Comparison of ENCODE assay signal across 8 mouse cellular contexts in genomic region chr3:123508675-123509376, GRCm38 (mm10).
A peak's percentile ranks its signal among the peaks of the same experiment; 100 is the strongest.
DNase-seq lines count a peak whose midpoint lies in the region; ATAC-seq and TF ChIP-seq lines count a peak whose summit lies in the region.

No protein-coding gene starts in this region.

- peaks cover 5% of the 10 kb centered on the region; the same call in 1 of the 2 replicates for H3K36me3 ChIP-seq in intestine, embryonic 16.5 days (ENCODE audit: control insufficient read depth, insufficient read depth, low read length)
- peaks cover 21% of the 10 kb centered on the region for H3K36me3 ChIP-seq in myocyte (ENCODE audit: control insufficient read depth, insufficient read depth)

- under 1% methylated on average over 36 of the region's 36 CpGs for WGBS in intestine, embryonic 16.5 days

- peak overlapping the region; percentile 72 for H3K4me3 ChIP-seq in intestine, embryonic 16.5 days (ENCODE audit: low read length)
- peak overlapping the region; percentile 97 for H3K4me3 ChIP-seq in myocyte

- H3K4me2 ChIP-seq in intestine, embryonic 16.5 days (ENCODE audit: low read depth, low read length) = peak overlapping the region; percentile 53
- H3K4me2 ChIP-seq in myocyte (ENCODE audit: low read depth) = peak overlapping the region; percentile 71

- DNase-seq in kidney, postnatal 10 days = peak; percentile 41
- DNase-seq in kidney, adult 11 months = no peak
- peak; percentile 28 for DNase-seq in MN1 (ENCODE audit: low spot score)
- peak; percentile 66 for DNase-seq in embryo, embryonic 9.5 days (ENCODE audit: extremely low spot score)
- no peak for DNase-seq in thymus, postnatal 14 days
- no peak for DNase-seq in c-Kit-positive CD71-positive TER-119-positive erythroid progenitor cells, embryonic 14.5 days (ENCODE audit: low spot score)

- peak overlapping the region; percentile 100 for H3K27ac ChIP-seq in intestine, embryonic 16.5 days (ENCODE audit: low read length)

- peak overlapping the region; percentile 92 for H3K9ac ChIP-seq in intestine, embryonic 16.5 days (ENCODE audit: low read depth, low read length)

- H3K79me2 ChIP-seq in myocyte (ENCODE audit: control insufficient read depth, insufficient read depth) = peaks cover 15% of the 10 kb centered on the region

- H3ac ChIP-seq in myocyte (ENCODE audit: control insufficient read depth, insufficient read length) = peak overlapping the region; percentile 93

- TF ChIP-seq POLR2A in myocyte (IDR thresholded peaks at IDR 0.05; ENCODE audit: insufficient read length, low read depth) = no peak

- peak; percentile 80 for ATAC-seq in intestine, embryonic 16.5 days

- H3K27me3 ChIP-seq in intestine, embryonic 16.5 days (replicated peaks; ENCODE audit: control insufficient read depth, insufficient read depth, low read length) = no peaks in the 10 kb centered on the region
- H3K27me3 ChIP-seq in myocyte (ENCODE audit: control insufficient read depth, insufficient read depth, insufficient read length) = no peaks in the 10 kb centered on the region

- H3K9me3 ChIP-seq in intestine, embryonic 16.5 days (ENCODE audit: control insufficient read depth, low read length) = no peaks in the 10 kb centered on the region

- peaks cover 13% of the 10 kb centered on the region for H3K4me1 ChIP-seq in intestine, embryonic 16.5 days (ENCODE audit: control insufficient read depth, insufficient read depth, low read length)

TF ChIP-seq in myocyte, 11 proteins besides CTCF, POLR2A, EP300 and RAD21:
- no peak for TF ChIP-seq MYOG (IDR thresholded peaks at IDR 0.05; ENCODE audit: control insufficient read depth in 1 of 3, insufficient read depth in 1 of 3, insufficient read length in 2 of 3, low read depth in 2 of 3)
- TF ChIP-seq TCF12 (IDR thresholded peaks at IDR 0.05; ENCODE audit: insufficient read depth, poor library complexity, severe bottlenecking) = no peak
- TF ChIP-seq USF1 (IDR thresholded peaks at IDR 0.05; ENCODE audit: low read depth) = no peak
- no peak for TF ChIP-seq E2F4 (IDR thresholded peaks at IDR 0.05; ENCODE audit: insufficient read depth)
- TF ChIP-seq SRF (IDR thresholded peaks at IDR 0.05; ENCODE audit: control insufficient read depth, insufficient read length, low read depth) = no peak
- TF ChIP-seq POLR2AphosphoS2 (IDR thresholded peaks at IDR 0.05; ENCODE audit: insufficient read length, low read depth) = no peak
- no peak for TF ChIP-seq TCF3 (IDR thresholded peaks at IDR 0.05; ENCODE audit: insufficient read length, low read depth)
- TF ChIP-seq MAX (IDR thresholded peaks at IDR 0.05; ENCODE audit: low read depth) = no peak
- TF ChIP-seq MYOD1 (IDR thresholded peaks at IDR 0.05; ENCODE audit: control insufficient read depth in 1 of 3, insufficient read length in 2 of 3, low read depth in 2 of 3) = no peak
- TF ChIP-seq CEBPB (IDR thresholded peaks at IDR 0.05; ENCODE audit: insufficient read depth, poor library complexity, severe bottlenecking) = no peak
- TF ChIP-seq REST (IDR thresholded peaks at IDR 0.05; ENCODE audit: insufficient read depth, insufficient read length) = no peak

Comparison
In these comparisons a context has a peak if more than half of its experiments do, and no peak if none do; other contexts are left out.
1. DNase-seq: peak in kidney, postnatal 10 days (single experiment), MN1 (single experiment) and embryo, embryonic 9.5 days (single experiment); none in kidney, adult 11 months (single experiment), thymus, postnatal 14 days (single experiment) and c-Kit-positive CD71-positive TER-119-positive erythroid progenitor cells, embryonic 14.5 days (single experiment).